Mouse (Mus musculus) forebrain, embryonic 15.5 days (tissue): ENCODE measurements around the gene Slc4a7. TPM values are rescaled to one million over a fixed set of nuclear protein-coding genes. Genes with fewer than 3 reads are reported as not detected.

Experiments
- ATAC-seq: fragments of 200-750 bp; cut with Nextera tagmentation; replicated peaks from 2 replicates; pipeline ENCODE4 v1.8.0; 2017; ENCODE audit warnings: mild to moderate bottlenecking, moderate TSS enrichment, moderate library complexity
- H3K27ac ChIP-seq: fragments of 300-500 bp; sonication (generic); replicated peaks from 2 replicates; pipeline ENCODE4 v1.5.1; 2015; ENCODE audit warnings: mild to moderate bottlenecking, inconsistent platforms
- H3K27me3 ChIP-seq: fragments of 300-500 bp; sonication (generic); 2 replicates; pipeline ENCODE4 v1.6.1; 2015; ENCODE audit warnings: inconsistent platforms
- H3K36me3 ChIP-seq: fragments of 300-500 bp; sonication (generic); 2 replicates; pipeline ENCODE4 v1.6.1; 2015; ENCODE audit warnings: mild to moderate bottlenecking, inconsistent platforms
- H3K4me1 ChIP-seq: fragments of 300-500 bp; sonication (generic); 2 replicates; pipeline ENCODE4 v1.6.1; 2015; ENCODE audit warnings: inconsistent platforms
- H3K4me2 ChIP-seq: fragments of 300-500 bp; sonication (generic); replicated peaks from 2 replicates; pipeline ENCODE4 v1.6.1; 2015; ENCODE audit warnings: mild to moderate bottlenecking, inconsistent platforms
- H3K4me3 ChIP-seq: fragments of 300-500 bp; sonication (generic); 2 replicates; pipeline ENCODE4 v1.5.1; 2015; ENCODE audit warnings: mild to moderate bottlenecking, inconsistent platforms
- H3K9ac ChIP-seq: fragments of 300-500 bp; sonication (generic); replicated peaks from 2 replicates; pipeline ENCODE4 v1.6.1; 2015; ENCODE audit warnings: mild to moderate bottlenecking, inconsistent platforms
- H3K9me3 ChIP-seq: fragments of 300-500 bp; sonication (generic); 2 replicates; pipeline ENCODE4 v1.6.1; 2016; ENCODE audit warnings: inconsistent platforms
- WGBS: fragments of 180-500 bp; shearing (Covaris S2); methylation state at CpG from one replicate; pipeline ENCODE4 v1.1.7; 2015; ENCODE audit warnings: mixed read lengths; 5-methylcytosine and 5-hydroxymethylcytosine counted together
- polyA plus RNA-seq: library from polyadenylated mRNA; unstranded; fragments of >200 nt; fragmentation: Nextera tagmentation; extraction: Ambion mirVana; gene quantifications from 2 replicates; pipeline ENCODE4 v1.2.1, GENCODE M21; 2015

The Slc4a7 gene
- polyA plus RNA-seq, result 38.4 and 38.5 TPM in 2 replicates

- Histone ChIP-seq H3K9me3 (no peaks in the 10 kb centered on the region), H3K27me3 (no peaks in the 10 kb centered on the region), H3K36me3 (no peaks in the 10 kb centered on the region), H3K4me2 (peak within 1 kb of the TSS; percentile 53), H3K9ac (peak within 1 kb of the TSS; percentile 99), H3K4me3 (peak within 1 kb of the TSS; percentile 98), H3K27ac (peak within 1 kb of the TSS; percentile 98), H3K4me1 (peaks cover 23% of the 10 kb centered on the region)
- no peak for ATAC-seq
- 86% methylated on average over 5 of the region's 5 CpGs for WGBS
Observed at GRCm38 (mm10) chr14:14701710-14702329, at the start of gene Slc4a7. TSS of gene Slc4a7 (plus strand) at chr14:14702279.

GRCm38 (mm10) chr14:14670597-14670996 lies 31.5 kb upstream of the Slc4a7 start:
- WGBS, result 88% methylated on average over 1 of the region's 1 CpGs

GRCm38 (mm10) chr14:14681611-14682010 lies 20.5 kb upstream of the Slc4a7 start:
- Histone ChIP-seq H3K9ac (no peak overlapping the region), H3K36me3 (no peaks in the 10 kb centered on the region), H3K4me1 (no peaks in the 10 kb centered on the region), H3K27me3 (no peaks in the 10 kb centered on the region), H3K4me3 (no peak overlapping the region), H3K9me3 (no peaks in the 10 kb centered on the region), H3K4me2 (no peak overlapping the region), H3K27ac (no peak overlapping the region)
- no peak for ATAC-seq
- WGBS, result 72% methylated on average over 4 of the region's 4 CpGs

More at GRCm38 (mm10) chr14:14670597-14670996, 31.5 kb upstream of the Slc4a7 start:
- no peak overlapping the region for H3K9ac ChIP-seq
- H3K27me3 ChIP-seq, result no peaks in the 10 kb centered on the region
- H3K27ac ChIP-seq, result no peak overlapping the region
- H3K4me1 ChIP-seq, result no peaks in the 10 kb centered on the region
- H3K4me2 ChIP-seq, result no peak overlapping the region
- H3K4me3 ChIP-seq, result no peak overlapping the region
- ATAC-seq, result no peak
- no peaks in the 10 kb centered on the region for H3K36me3 ChIP-seq
- no peaks in the 10 kb centered on the region for H3K9me3 ChIP-seq

- ATAC-seq, result no peak
- H3K4me2 ChIP-seq, result no peak overlapping the region
- no peak overlapping the region for H3K4me3 ChIP-seq
- 87% methylated on average over 4 of the region's 4 CpGs for WGBS
- no peak overlapping the region for H3K27ac ChIP-seq
- no peaks in the 10 kb centered on the region for H3K36me3 ChIP-seq
- no peak overlapping the region for H3K9ac ChIP-seq
- H3K4me1 ChIP-seq, result no peaks in the 10 kb centered on the region
- H3K27me3 ChIP-seq, result no peaks in the 10 kb centered on the region
- no peaks in the 10 kb centered on the region for H3K9me3 ChIP-seq
Observed at GRCm38 (mm10) chr14:14684771-14685170, 17.3 kb upstream of the Slc4a7 start.

- Histone ChIP-seq H3K4me3 (no peak overlapping the region), H3K9me3 (no peaks in the 10 kb centered on the region), H3K27ac (no peak overlapping the region), H3K9ac (no peak overlapping the region), H3K36me3 (no peaks in the 10 kb centered on the region), H3K4me1 (no peaks in the 10 kb centered on the region), H3K4me2 (no peak overlapping the region), H3K27me3 (no peaks in the 10 kb centered on the region)
- ATAC-seq, result no peak
- WGBS, result 72% methylated on average over 7 of the region's 7 CpGs
Observed at GRCm38 (mm10) chr14:14686101-14686551, 16.0 kb upstream of the Slc4a7 start.

- H3K27me3 ChIP-seq, result no peaks in the 10 kb centered on the region
- 83% methylated on average over 7 of the region's 7 CpGs for WGBS
- no peak overlapping the region for H3K4me3 ChIP-seq
- no peak overlapping the region for H3K27ac ChIP-seq
- H3K36me3 ChIP-seq, result no peaks in the 10 kb centered on the region
- no peak for ATAC-seq
- H3K9me3 ChIP-seq, result no peaks in the 10 kb centered on the region
- H3K4me1 ChIP-seq, result no peaks in the 10 kb centered on the region
- no peak overlapping the region for H3K9ac ChIP-seq
- no peak overlapping the region for H3K4me2 ChIP-seq
Observed at GRCm38 (mm10) chr14:14687258-14687890, 14.7 kb upstream of the Slc4a7 start.

GRCm38 (mm10) chr14:14702399-14703345 lies 593 bp downstream of the Slc4a7 start:
- H3K4me1 ChIP-seq, result peaks cover 23% of the 10 kb centered on the region
- H3K4me2 ChIP-seq, result peak overlapping the region; percentile 53
- peak overlapping the region; percentile 98 for H3K27ac ChIP-seq
- ATAC-seq, result peak; percentile 97
- WGBS, result under 1% methylated on average over 68 of the region's 85 CpGs
- no peaks in the 10 kb centered on the region for H3K27me3 ChIP-seq
- H3K4me3 ChIP-seq, result peak overlapping the region; percentile 98
- peak overlapping the region; percentile 99 for H3K9ac ChIP-seq
- no peaks in the 10 kb centered on the region for H3K9me3 ChIP-seq
- no peaks in the 10 kb centered on the region for H3K36me3 ChIP-seq

- no peaks in the 10 kb centered on the region for H3K36me3 ChIP-seq
- H3K4me1 ChIP-seq, result peaks cover 23% of the 10 kb centered on the region
- H3K27ac ChIP-seq, result peak overlapping the region; percentile 98
- 0% methylated on average over 60 of the region's 60 CpGs for WGBS
- H3K9me3 ChIP-seq, result no peaks in the 10 kb centered on the region
- peak overlapping the region; percentile 53 for H3K4me2 ChIP-seq
- H3K9ac ChIP-seq, result peak overlapping the region; percentile 99
- ATAC-seq, result peak; percentile 42
- H3K4me3 ChIP-seq, result peak overlapping the region; percentile 98
- no peaks in the 10 kb centered on the region for H3K27me3 ChIP-seq
Observed at GRCm38 (mm10) chr14:14703346-14703871, 1.3 kb downstream of the Slc4a7 start.

GRCm38 (mm10) chr14:14704651-14705050 lies 2.6 kb downstream of the Slc4a7 start:
- Histone ChIP-seq H3K4me2 (peak overlapping the region; percentile 53), H3K4me3 (peak overlapping the region; percentile 98), H3K9me3 (no peaks in the 10 kb centered on the region), H3K27me3 (no peaks in the 10 kb centered on the region), H3K4me1 (peaks cover 23% of the 10 kb centered on the region), H3K36me3 (no peaks in the 10 kb centered on the region), H3K9ac (peak overlapping the region; percentile 99), H3K27ac (no peak overlapping the region)
- 66% methylated on average over 2 of the region's 2 CpGs for WGBS
- no peak for ATAC-seq

- no peak overlapping the region for H3K4me3 ChIP-seq
- H3K36me3 ChIP-seq, result no peaks in the 10 kb centered on the region
- no peak overlapping the region for H3K9ac ChIP-seq
- peak overlapping the region; percentile 53; the same call in 1 of the 2 replicates for H3K4me2 ChIP-seq
- no peak overlapping the region for H3K27ac ChIP-seq
- H3K27me3 ChIP-seq, result no peaks in the 10 kb centered on the region
- WGBS, result 82% methylated on average over 3 of the region's 3 CpGs
- no peak for ATAC-seq
- no peaks in the 10 kb centered on the region for H3K9me3 ChIP-seq
- H3K4me1 ChIP-seq, result peaks cover 23% of the 10 kb centered on the region
Observed at GRCm38 (mm10) chr14:14705126-14705525, 3.0 kb downstream of the Slc4a7 start.

GRCm38 (mm10) chr14:14706381-14706780 lies 4.3 kb downstream of the Slc4a7 start:
- Histone ChIP-seq H3K4me3 (no peak overlapping the region), H3K27me3 (no peaks in the 10 kb centered on the region), H3K4me1 (peaks cover 23% of the 10 kb centered on the region), H3K9ac (no peak overlapping the region), H3K4me2 (no peak overlapping the region), H3K36me3 (peaks cover 8% of the 10 kb centered on the region), H3K27ac (no peak overlapping the region), H3K9me3 (no peaks in the 10 kb centered on the region)
- 85% methylated on average over 1 of the region's 1 CpGs for WGBS
- ATAC-seq, result no peak
